Mouse (Mus musculus) heart, embryonic 15.5 days (tissue): ENCODE measurements around the gene Naaladl2. TPM values are rescaled to one million over a fixed set of nuclear protein-coding genes. Genes with fewer than 3 reads are reported as not detected.

Experiments
- ATAC-seq: fragments of 200-750 bp; cut with Nextera tagmentation; replicated peaks from 2 replicates; pipeline ENCODE4 v1.8.0; 2017; ENCODE audit warnings: low read depth, moderate TSS enrichment; ENCODE audit not compliant: insufficient number of reproducible peaks, insufficient read depth, low FRiP score
- H3K27ac ChIP-seq: fragments of 300-500 bp; sonication (generic); 2 replicates; pipeline ENCODE4 v1.5.1; 2015; ENCODE audit warnings: mild to moderate bottlenecking, inconsistent platforms
- H3K27me3 ChIP-seq: fragments of 300-500 bp; sonication (generic); 2 replicates; pipeline ENCODE4 v1.6.1; 2015; ENCODE audit warnings: inconsistent platforms
- H3K36me3 ChIP-seq: fragments of 300-500 bp; sonication (generic); 2 replicates; pipeline ENCODE4 v1.6.1; 2015; ENCODE audit warnings: mild to moderate bottlenecking, inconsistent platforms
- H3K4me1 ChIP-seq: fragments of 300-500 bp; sonication (generic); replicated peaks from 2 replicates; pipeline ENCODE4 v1.6.1; 2015; ENCODE audit warnings: inconsistent platforms
- H3K4me2 ChIP-seq: fragments of 300-500 bp; sonication (generic); 2 replicates; pipeline ENCODE4 v1.6.1; 2015; ENCODE audit warnings: inconsistent platforms, mild to moderate bottlenecking, moderate library complexity
- H3K4me3 ChIP-seq: fragments of 300-500 bp; sonication (generic); 2 replicates; pipeline ENCODE4 v1.5.1; 2015; ENCODE audit warnings: mild to moderate bottlenecking, inconsistent platforms
- H3K9ac ChIP-seq: fragments of 300-500 bp; sonication (generic); 2 replicates; pipeline ENCODE4 v1.6.1; 2015; ENCODE audit warnings: mild to moderate bottlenecking, inconsistent platforms
- H3K9me3 ChIP-seq: fragments of 300-500 bp; sonication (generic); replicated peaks from 2 replicates; pipeline ENCODE4 v1.6.1; 2016; ENCODE audit warnings: inconsistent platforms
- WGBS: fragments of 180-500 bp; shearing (Covaris S2); methylation state at CpG from one replicate; pipeline ENCODE4 v1.1.7; 2015; ENCODE audit warnings: mixed read lengths; 5-methylcytosine and 5-hydroxymethylcytosine counted together
- polyA plus RNA-seq: library from polyadenylated mRNA; unstranded; fragments of >200 nt; fragmentation: Nextera tagmentation; extraction: Ambion mirVana; gene quantifications from 2 replicates; pipeline ENCODE4 v1.2.1, GENCODE M21; 2015

The Naaladl2 gene
- polyA plus RNA-seq, 1 experiment from 2014 or later: 1.6 TPM

DNA sequence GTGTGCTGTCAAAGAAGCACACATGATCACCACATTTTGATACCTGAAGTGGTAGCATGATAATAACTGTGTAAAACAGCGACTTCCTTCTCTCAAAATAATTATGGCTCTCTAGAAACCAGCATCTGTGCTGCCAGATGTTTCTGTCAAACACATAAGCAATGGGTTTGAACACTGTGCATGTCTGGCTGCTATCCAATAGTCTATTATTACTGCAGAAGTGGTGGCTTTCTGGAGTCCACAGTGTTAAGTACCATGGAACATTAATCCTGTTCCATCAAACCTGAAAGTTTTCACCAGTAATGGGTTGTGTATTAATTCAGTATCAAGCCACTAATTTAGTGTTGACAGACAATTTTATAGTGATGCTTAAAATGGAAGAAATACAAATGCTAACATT lies 629.1 kb downstream of the Naaladl2 start:
- 26% methylated on average over 1 of the region's 1 CpGs for WGBS

DNA sequence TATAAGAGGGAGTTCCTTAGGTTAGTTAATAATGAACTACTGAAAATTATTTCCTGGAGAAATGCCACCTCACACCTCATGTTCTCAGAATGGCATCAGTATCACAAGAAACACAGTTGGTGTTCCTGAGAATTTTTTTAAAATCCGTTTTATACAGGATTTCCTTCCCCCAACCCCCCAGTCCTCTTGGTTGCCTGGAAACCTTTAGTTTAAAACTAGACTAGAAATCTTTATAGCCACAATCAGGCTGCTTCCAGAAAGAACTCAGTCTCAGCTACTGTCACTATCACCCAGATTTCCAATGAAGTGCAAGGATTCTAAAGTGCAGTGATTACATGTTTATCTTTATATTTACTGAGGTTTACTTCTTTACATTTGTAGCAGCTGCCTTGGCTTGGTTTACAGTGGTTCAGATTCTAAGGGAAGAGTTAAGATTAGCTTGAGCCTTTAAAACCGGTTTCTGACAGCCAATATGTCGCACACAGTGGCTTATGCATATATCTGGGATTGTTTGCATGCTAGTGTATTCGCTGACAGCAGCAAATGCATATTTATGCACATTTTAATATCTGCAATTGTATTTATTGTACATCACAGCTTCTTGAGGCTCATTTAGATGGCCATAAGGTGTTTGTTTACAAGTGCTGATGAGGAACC lies 657.5 kb downstream of the Naaladl2 start:
- ATAC-seq: no peak
- WGBS: 58% methylated on average over 4 of the region's 4 CpGs
- no peaks in the 10 kb centered on the region for H3K9me3 ChIP-seq
- no peak overlapping the region for H3K4me2 ChIP-seq
- no peak overlapping the region for H3K9ac ChIP-seq
- H3K4me3 ChIP-seq: no peak overlapping the region
- H3K36me3 ChIP-seq: no peaks in the 10 kb centered on the region
- no peaks in the 10 kb centered on the region for H3K4me1 ChIP-seq
- H3K27me3 ChIP-seq: no peaks in the 10 kb centered on the region
- no peak overlapping the region for H3K27ac ChIP-seq

More for the DNA sequence above, 629.1 kb downstream of the Naaladl2 start:
- 0 out of 2 replicates have a peak, but pooled peaks cover 2% of the 10 kb centered on the region for H3K4me1 ChIP-seq
- no peaks in the 10 kb centered on the region for H3K36me3 ChIP-seq
- H3K4me2 ChIP-seq: no peak overlapping the region
- H3K9ac ChIP-seq: no peak overlapping the region
- H3K27ac ChIP-seq: no peak overlapping the region
- H3K9me3 ChIP-seq: no peaks in the 10 kb centered on the region
- no peaks in the 10 kb centered on the region for H3K27me3 ChIP-seq
- H3K4me3 ChIP-seq: no peak overlapping the region
- ATAC-seq: no peak

DNA sequence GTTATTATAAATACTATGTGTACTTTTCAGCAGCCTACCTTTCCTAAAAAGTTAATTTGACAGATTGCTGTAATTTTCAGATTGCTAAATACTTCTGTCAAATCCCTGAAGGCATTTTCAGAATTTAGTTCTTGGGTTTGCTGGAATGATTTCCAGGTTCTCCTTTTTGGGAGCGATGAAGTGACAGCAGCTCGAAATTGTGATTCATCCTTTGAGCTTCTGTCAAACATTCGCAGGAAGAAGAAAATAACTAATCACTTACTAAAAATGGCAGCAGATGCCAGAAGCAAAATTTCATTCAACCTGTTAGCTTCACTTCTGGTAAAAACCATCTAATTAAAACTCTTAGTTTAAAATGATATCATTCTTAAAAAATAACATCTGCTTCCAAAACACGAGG lies 680.1 kb downstream of the Naaladl2 start:
- no peak overlapping the region for H3K27ac ChIP-seq
- H3K27me3 ChIP-seq: no peaks in the 10 kb centered on the region
- WGBS: 82% methylated on average over 4 of the region's 4 CpGs

GRCm38 (mm10) chr3:24440621-24441020 lies 703.4 kb downstream of the Naaladl2 start:
- Histone ChIP-seq H3K4me2 (no peak overlapping the region), H3K4me3 (no peak overlapping the region), H3K27me3 (no peaks in the 10 kb centered on the region), H3K9ac (no peak overlapping the region), H3K4me1 (no peaks in the 10 kb centered on the region), H3K27ac (no peak overlapping the region), H3K9me3 (no peaks in the 10 kb centered on the region), H3K36me3 (no peaks in the 10 kb centered on the region)
- 73% methylated on average over 6 of the region's 6 CpGs for WGBS
- no peak for ATAC-seq

More for the DNA sequence above, 680.1 kb downstream of the Naaladl2 start:
- Histone ChIP-seq H3K4me1 (no peaks in the 10 kb centered on the region), H3K36me3 (no peaks in the 10 kb centered on the region), H3K4me2 (no peak overlapping the region), H3K9me3 (no peaks in the 10 kb centered on the region), H3K4me3 (no peak overlapping the region), H3K9ac (no peak overlapping the region)
- no peak for ATAC-seq

- Histone ChIP-seq H3K4me1 (no peaks in the 10 kb centered on the region), H3K4me2 (no peak overlapping the region), H3K27me3 (no peaks in the 10 kb centered on the region), H3K9ac (no peak overlapping the region), H3K36me3 (no peaks in the 10 kb centered on the region), H3K9me3 (no peaks in the 10 kb centered on the region), H3K4me3 (no peak overlapping the region), H3K27ac (no peak overlapping the region)
- ATAC-seq: no peak
- 75% methylated on average over 3 of the region's 3 CpGs for WGBS
Measured at GRCm38 (mm10) chr3:24432761-24433160, 711.3 kb downstream of the Naaladl2 start.

DNA sequence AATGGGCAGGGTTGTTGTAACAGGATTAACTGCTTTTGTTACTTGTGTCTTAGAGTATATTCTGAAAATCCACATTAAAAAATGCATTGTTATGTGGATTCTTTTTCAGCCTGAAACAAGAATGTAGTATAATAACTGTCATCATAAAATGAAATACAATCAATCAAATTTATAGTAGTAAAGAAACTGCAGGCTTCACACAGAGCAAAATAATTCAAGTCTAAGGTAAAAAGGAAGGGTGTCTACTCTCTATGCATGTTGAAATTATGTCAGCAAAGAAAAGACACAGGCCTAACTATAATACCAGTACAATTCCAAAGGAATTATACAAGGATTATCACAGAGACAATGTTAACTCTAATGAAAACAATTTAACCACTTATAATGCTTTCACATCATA lies 752.3 kb downstream of the Naaladl2 start:
- Histone ChIP-seq H3K9me3 (no peaks in the 10 kb centered on the region), H3K4me3 (no peak overlapping the region), H3K27me3 (no peaks in the 10 kb centered on the region), H3K4me2 (no peak overlapping the region), H3K36me3 (no peaks in the 10 kb centered on the region), H3K4me1 (no peaks in the 10 kb centered on the region), H3K9ac (no peak overlapping the region), H3K27ac (no peak overlapping the region)
- ATAC-seq: no peak

DNA sequence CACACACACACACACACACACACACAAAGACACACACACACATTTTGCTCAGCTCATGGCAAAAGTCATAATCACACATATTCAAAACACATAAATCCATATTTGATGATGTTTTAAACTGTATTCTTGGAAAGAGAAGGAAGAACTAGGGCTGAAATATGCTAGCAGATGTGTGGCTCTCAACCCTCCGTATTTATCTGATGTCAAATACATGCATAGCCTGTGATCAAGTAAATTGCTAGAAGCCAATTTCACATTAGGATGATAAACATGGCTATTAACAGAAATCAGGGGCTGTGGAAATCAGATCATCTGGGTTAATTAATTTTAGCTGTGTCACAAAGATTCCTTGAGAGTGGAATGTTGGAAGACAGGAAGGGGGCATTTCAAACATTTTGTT lies 752.8 kb downstream of the Naaladl2 start:
- H3K9me3 ChIP-seq: no peaks in the 10 kb centered on the region
- no peaks in the 10 kb centered on the region for H3K4me1 ChIP-seq
- H3K36me3 ChIP-seq: no peaks in the 10 kb centered on the region
- no peak overlapping the region for H3K4me3 ChIP-seq
- H3K27ac ChIP-seq: no peak overlapping the region
- no peaks in the 10 kb centered on the region for H3K27me3 ChIP-seq
- H3K4me2 ChIP-seq: no peak overlapping the region
- WGBS: 85% methylated on average over 1 of the region's 1 CpGs
- no peak overlapping the region for H3K9ac ChIP-seq
- no peak for ATAC-seq

DNA sequence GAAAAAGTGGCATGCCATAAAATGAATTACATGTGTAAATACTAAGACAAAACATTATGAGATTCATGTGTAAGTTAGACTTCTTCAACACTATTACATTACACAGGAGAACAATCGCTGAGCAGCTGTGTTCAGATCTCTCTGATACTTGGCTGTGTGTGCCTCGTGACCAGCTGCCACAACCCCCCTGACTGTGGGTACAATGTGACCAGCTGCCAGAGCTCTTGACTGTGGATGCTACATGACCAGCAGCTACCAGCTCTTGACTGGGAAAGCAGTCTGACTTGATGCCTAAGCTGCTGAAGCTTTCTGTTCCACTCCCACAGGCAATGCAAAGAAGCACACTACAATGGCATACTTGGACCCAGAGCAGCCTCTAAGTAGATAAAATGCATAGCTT lies 789.1 kb downstream of the Naaladl2 start:
- no peak for ATAC-seq
- H3K9me3 ChIP-seq: no peaks in the 10 kb centered on the region
- no peak overlapping the region for H3K4me2 ChIP-seq
- H3K27me3 ChIP-seq: no peaks in the 10 kb centered on the region
- no peaks in the 10 kb centered on the region for H3K36me3 ChIP-seq
- 68% methylated on average over 2 of the region's 2 CpGs for WGBS
- no peak overlapping the region for H3K9ac ChIP-seq
- H3K27ac ChIP-seq: no peak overlapping the region
- H3K4me1 ChIP-seq: no peaks in the 10 kb centered on the region
- H3K4me3 ChIP-seq: no peak overlapping the region

- no peak for ATAC-seq
- H3K9ac ChIP-seq: no peak overlapping the region
- WGBS: 70% methylated on average over 11 of the region's 11 CpGs
- H3K4me1 ChIP-seq: no peaks in the 10 kb centered on the region
- H3K27me3 ChIP-seq: no peaks in the 10 kb centered on the region
- H3K4me3 ChIP-seq: no peak overlapping the region
- H3K27ac ChIP-seq: no peak overlapping the region
- no peaks in the 10 kb centered on the region for H3K36me3 ChIP-seq
- H3K4me2 ChIP-seq: no peak overlapping the region
- no peaks in the 10 kb centered on the region for H3K9me3 ChIP-seq
Measured at GRCm38 (mm10) chr3:24321489-24322405, 822.3 kb downstream of the Naaladl2 start.

DNA sequence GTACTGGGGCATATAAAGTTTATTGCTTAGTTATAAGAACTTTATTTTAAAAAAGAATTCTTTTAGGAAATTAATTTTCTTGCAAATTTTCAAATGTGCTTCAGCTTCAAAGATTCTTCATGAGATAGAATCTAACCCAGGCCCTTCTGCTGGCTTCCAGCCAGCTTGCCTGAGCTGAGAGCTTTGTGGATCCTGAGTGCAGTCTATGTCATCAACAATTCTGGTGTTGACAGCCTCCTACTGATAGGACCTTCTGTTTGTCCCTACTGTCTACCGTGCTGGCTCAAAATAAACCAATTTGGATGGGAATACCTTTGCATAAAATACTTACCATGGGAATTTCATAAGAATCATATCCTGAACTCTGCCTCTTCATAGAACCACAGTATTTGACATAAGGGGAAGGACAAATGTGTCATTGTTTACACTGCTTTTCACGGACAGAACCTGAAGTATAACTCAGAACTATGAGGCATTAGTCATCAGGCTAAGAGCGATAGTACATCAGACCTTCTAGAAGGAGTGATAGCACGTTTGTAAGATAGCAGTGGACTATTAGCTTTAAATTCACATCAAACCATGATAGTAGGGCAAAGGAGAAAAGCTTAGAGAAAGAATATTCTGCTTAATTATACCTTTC lies 829.3 kb downstream of the Naaladl2 start:
- Histone ChIP-seq H3K4me1 (no peaks in the 10 kb centered on the region; the same call in 1 of the 2 replicates), H3K27me3 (no peaks in the 10 kb centered on the region), H3K9ac (no peak overlapping the region), H3K36me3 (no peaks in the 10 kb centered on the region), H3K4me3 (no peak overlapping the region), H3K9me3 (no peaks in the 10 kb centered on the region), H3K27ac (no peak overlapping the region), H3K4me2 (no peak overlapping the region)
- no peak for ATAC-seq
- 21% methylated on average over 4 of the region's 4 CpGs for WGBS

- no peak for ATAC-seq
- no peaks in the 10 kb centered on the region for H3K9me3 ChIP-seq
- H3K4me3 ChIP-seq: no peak overlapping the region
- no peaks in the 10 kb centered on the region for H3K4me1 ChIP-seq
- H3K27me3 ChIP-seq: no peaks in the 10 kb centered on the region
- H3K9ac ChIP-seq: no peak overlapping the region
- no peak overlapping the region for H3K27ac ChIP-seq
- 71% methylated on average over 2 of the region's 2 CpGs for WGBS
- H3K4me2 ChIP-seq: no peak overlapping the region
- H3K36me3 ChIP-seq: no peaks in the 10 kb centered on the region
Measured at GRCm38 (mm10) chr3:24225418-24225817, 918.6 kb downstream of the Naaladl2 start.
